Mouse (Mus musculus) hindbrain, embryonic 11.5 days (tissue): Measurements from ENCODE around the gene Tuba1c. TPM values are rescaled to one million over a fixed set of nuclear protein-coding genes. Genes with fewer than 3 reads are reported as not detected.
A peak's percentile ranks its signal among the peaks of the same experiment; 100 is the strongest.
"Not testable (repeated sequence)": the region's sequence is repeated elsewhere in the genome, so short reads cannot be mapped to it uniquely, and the experiment has no call there.

Source experiments
- ATAC-seq: fragments of 200-750 bp; cut with Nextera tagmentation; 2 replicates; pipeline ENCODE4 v1.8.0; 2017; ENCODE audit warnings: mild to moderate bottlenecking, moderate TSS enrichment, moderate library complexity; ENCODE audit not compliant: low FRiP score
- DNase-seq: peaks from one replicate; pipeline ENCODE4 v3.0.0-alpha.2; 2015; ENCODE audit warnings: low spot score
- H3K27ac ChIP-seq: fragments of 300-500 bp; sonication (generic); 2 replicates; pipeline ENCODE4 v1.5.1; 2014; ENCODE audit warnings: mild to moderate bottlenecking, low read depth, low read length
- H3K27me3 ChIP-seq: fragments of 300-500 bp; sonication (generic); 2 replicates; pipeline ENCODE4 v1.6.1; 2014; ENCODE audit warnings: mild to moderate bottlenecking, low read length, moderate library complexity, mixed read lengths; ENCODE audit not compliant: control insufficient read depth, insufficient read depth
- H3K36me3 ChIP-seq: fragments of 300-500 bp; sonication (generic); 2 replicates; pipeline ENCODE4 v1.6.1; 2014; ENCODE audit warnings: mild to moderate bottlenecking, low read length, moderate library complexity, mixed read lengths; ENCODE audit not compliant: control insufficient read depth, insufficient read depth
- H3K4me1 ChIP-seq: fragments of 300-500 bp; sonication (generic); replicated peaks from 2 replicates; pipeline ENCODE4 v1.6.1; 2014; ENCODE audit warnings: low read length, mixed read lengths; ENCODE audit not compliant: control insufficient read depth, insufficient read depth
- H3K4me2 ChIP-seq: fragments of 300-500 bp; sonication (generic); replicated peaks from 2 replicates; pipeline ENCODE4 v1.6.1; 2014; ENCODE audit warnings: mild to moderate bottlenecking, low read depth, low read length
- H3K4me3 ChIP-seq: fragments of 300-500 bp; sonication (generic); 2 replicates; pipeline ENCODE4 v1.5.1; 2014; ENCODE audit warnings: low read depth, low read length
- H3K9ac ChIP-seq: fragments of 300-500 bp; sonication (generic); 2 replicates; pipeline ENCODE4 v1.6.1; 2014; ENCODE audit warnings: low read depth, low read length
- H3K9me3 ChIP-seq: fragments of 300-500 bp; sonication (generic); 2 replicates; pipeline ENCODE4 v1.6.1; 2016; ENCODE audit warnings: low read length; ENCODE audit not compliant: control insufficient read depth
- WGBS: fragments of 180-500 bp; shearing (Covaris S2); extraction: QIAGEN DNeasy Blood & Tissue Kit; methylation state at CpG from one replicate; pipeline ENCODE4 v1.1.7; 2014; 5-methylcytosine and 5-hydroxymethylcytosine counted together
- polyA plus RNA-seq: library from polyadenylated mRNA; unstranded; fragments of >200 nt; fragmentation: Nextera tagmentation; extraction: Ambion mirVana; gene quantifications from 2 replicates; pipeline ENCODE4 v1.2.1, GENCODE M21; 2014

Tuba1c gene
- polyA plus RNA-seq, 1 experiment from 2014 or later, result 93.2 TPM

GRCm38 (mm10) chr15:99039306-99039705 lies 9.6 kb downstream of the Tuba1c start:
- Histone ChIP-seq H3K27me3 (no peaks in the 10 kb centered on the region), H3K4me2 (no peak overlapping the region), H3K9me3 (no peaks in the 10 kb centered on the region), H3K4me3 (no peak overlapping the region), H3K4me1 (no peaks in the 10 kb centered on the region), H3K27ac (no peak overlapping the region), H3K9ac (no peak overlapping the region), H3K36me3 (no peaks in the 10 kb centered on the region)
- DNase-seq (no peak), ATAC-seq (no peak)
- WGBS, result 80% methylated on average over 4 of the region's 4 CpGs

DNA sequence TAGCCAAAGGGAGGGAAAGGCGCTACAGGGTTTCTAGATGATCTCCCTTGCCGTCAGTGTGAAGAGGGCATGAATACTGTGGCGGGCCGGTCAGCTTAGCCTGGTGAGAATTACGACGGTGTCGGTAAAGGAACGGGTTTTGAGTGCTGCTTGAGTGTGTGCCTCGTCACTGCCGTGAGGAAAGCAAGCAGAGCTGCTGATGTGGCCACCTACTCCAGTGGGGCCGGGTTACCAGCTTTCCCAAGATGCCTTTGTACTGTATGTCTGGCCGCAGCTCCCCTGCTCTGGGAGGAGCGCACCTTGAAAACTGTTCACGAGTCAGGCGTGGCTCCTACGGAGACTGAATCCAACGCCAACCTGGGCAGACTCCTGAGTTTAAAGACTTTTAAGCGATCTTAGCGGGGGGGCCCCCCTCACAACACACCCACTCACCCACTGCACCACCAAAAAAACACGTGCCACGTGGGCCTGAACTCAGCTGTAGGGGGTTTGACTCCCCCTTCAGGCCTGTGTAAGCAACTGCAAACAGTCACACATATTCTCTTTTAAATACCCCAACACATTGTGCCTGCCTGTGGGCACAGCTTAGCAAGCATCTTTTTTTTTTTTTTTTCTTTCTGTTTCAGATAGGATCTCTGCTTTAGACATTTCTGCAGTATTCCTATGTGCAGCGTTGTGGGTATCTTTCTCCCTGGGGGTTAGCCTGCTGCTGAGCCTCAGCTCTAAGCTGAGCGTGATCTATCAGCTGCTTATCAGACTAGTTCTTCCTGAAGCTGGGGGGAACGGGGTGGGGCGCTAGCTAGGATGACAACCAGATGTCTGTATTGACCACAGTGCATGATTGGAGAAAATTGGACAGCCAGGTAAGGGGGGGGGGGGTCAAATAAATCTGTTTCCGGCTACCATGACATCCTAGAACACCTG lies 10.6 kb downstream of the Tuba1c start:
- 71% methylated on average over 26 of the region's 26 CpGs for WGBS
- Histone ChIP-seq H3K9ac (no peak overlapping the region), H3K9me3 (no peaks in the 10 kb centered on the region), H3K4me1 (no peaks in the 10 kb centered on the region), H3K27ac (no peak overlapping the region), H3K36me3 (no peaks in the 10 kb centered on the region), H3K4me3 (no peak overlapping the region), H3K4me2 (no peak overlapping the region), H3K27me3 (no peaks in the 10 kb centered on the region)
- no peak for DNase-seq
- no peak for ATAC-seq

GRCm38 (mm10) chr15:99040920-99041856 lies 11.5 kb downstream of the Tuba1c start:
- WGBS, result 59% methylated on average over 21 of the region's 21 CpGs
- H3K9ac ChIP-seq, result no peak overlapping the region

GRCm38 (mm10) chr15:99042334-99042733 lies 12.6 kb downstream of the Tuba1c start:
- no peaks in the 10 kb centered on the region for H3K27me3 ChIP-seq
- DNase-seq (no peak), ATAC-seq (no peak)
- no peak overlapping the region for H3K4me2 ChIP-seq
- H3K4me1 ChIP-seq, result no peaks in the 10 kb centered on the region
- WGBS, result 85% methylated on average over 5 of the region's 5 CpGs
- no peak overlapping the region for H3K4me3 ChIP-seq
- H3K9me3 ChIP-seq, result no peaks in the 10 kb centered on the region
- H3K36me3 ChIP-seq, result no peaks in the 10 kb centered on the region
- no peak overlapping the region for H3K27ac ChIP-seq
- no peak overlapping the region for H3K9ac ChIP-seq

More at GRCm38 (mm10) chr15:99040920-99041856, 11.5 kb downstream of the Tuba1c start:
- H3K4me3 ChIP-seq, result no peak overlapping the region
- H3K9me3 ChIP-seq, result no peaks in the 10 kb centered on the region
- H3K36me3 ChIP-seq, result no peaks in the 10 kb centered on the region
- H3K4me1 ChIP-seq, result no peaks in the 10 kb centered on the region
- H3K4me2 ChIP-seq, result no peak overlapping the region
- ATAC-seq, result no peak
- no peaks in the 10 kb centered on the region for H3K27me3 ChIP-seq
- no peak for DNase-seq
- no peak overlapping the region for H3K27ac ChIP-seq

- H3K27ac ChIP-seq, result no peak overlapping the region
- WGBS, result 71% methylated on average over 3 of the region's 3 CpGs
- no peak overlapping the region for H3K9ac ChIP-seq
- no peaks in the 10 kb centered on the region for H3K4me1 ChIP-seq
- H3K9me3 ChIP-seq, result no peaks in the 10 kb centered on the region
- DNase-seq (no peak), ATAC-seq (no peak)
- H3K4me2 ChIP-seq, result no peak overlapping the region
- H3K36me3 ChIP-seq, result no peaks in the 10 kb centered on the region
- no peak overlapping the region for H3K4me3 ChIP-seq
- H3K27me3 ChIP-seq, result no peaks in the 10 kb centered on the region
Observed at GRCm38 (mm10) chr15:99044854-99045253, 15.2 kb downstream of the Tuba1c start.

DNA sequence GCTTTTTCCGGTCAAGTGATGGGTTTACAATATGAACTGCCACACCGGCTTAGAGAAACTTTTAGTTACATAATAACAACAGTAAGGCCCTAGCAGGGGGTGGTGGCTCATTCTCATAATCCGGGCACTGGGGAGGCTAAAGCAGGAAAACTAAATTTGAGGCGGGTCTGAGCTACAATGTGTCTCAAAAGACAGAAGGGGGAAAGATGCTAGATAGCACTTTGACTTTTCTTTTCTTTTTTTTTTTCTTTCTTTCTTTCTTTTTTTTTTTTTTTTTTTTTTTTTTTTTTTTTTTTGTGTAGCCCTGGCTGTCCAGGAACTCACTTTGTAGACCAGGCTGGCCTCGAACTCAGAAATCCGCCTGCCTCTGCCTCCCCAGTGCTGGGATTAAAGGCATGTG lies 16.0 kb downstream of the Tuba1c start:
- H3K4me3 ChIP-seq, H3K4me2 ChIP-seq, H3K27me3 ChIP-seq, H3K9ac ChIP-seq, ATAC-seq, H3K4me1 ChIP-seq, H3K36me3 ChIP-seq, H3K27ac ChIP-seq, DNase-seq, H3K9me3 ChIP-seq: not testable (repeated sequence)
- 83% methylated on average over 6 of the region's 6 CpGs for WGBS

GRCm38 (mm10) chr15:99049473-99050253 lies 20.0 kb downstream of the Tuba1c start:
- peaks cover 6% of the 10 kb centered on the region; the same call in 1 of the 2 replicates for H3K4me1 ChIP-seq
- no peak overlapping the region for H3K27ac ChIP-seq
- no peak overlapping the region for H3K9ac ChIP-seq
- no peaks in the 10 kb centered on the region for H3K36me3 ChIP-seq
- H3K4me2 ChIP-seq, result no peak overlapping the region
- no peaks in the 10 kb centered on the region for H3K9me3 ChIP-seq
- WGBS, result 34% methylated on average over 13 of the region's 13 CpGs
- H3K27me3 ChIP-seq, result peaks cover 21% of the 10 kb centered on the region
- no peak for ATAC-seq
- no peak overlapping the region for H3K4me3 ChIP-seq
- peak; percentile 82 for DNase-seq

DNA sequence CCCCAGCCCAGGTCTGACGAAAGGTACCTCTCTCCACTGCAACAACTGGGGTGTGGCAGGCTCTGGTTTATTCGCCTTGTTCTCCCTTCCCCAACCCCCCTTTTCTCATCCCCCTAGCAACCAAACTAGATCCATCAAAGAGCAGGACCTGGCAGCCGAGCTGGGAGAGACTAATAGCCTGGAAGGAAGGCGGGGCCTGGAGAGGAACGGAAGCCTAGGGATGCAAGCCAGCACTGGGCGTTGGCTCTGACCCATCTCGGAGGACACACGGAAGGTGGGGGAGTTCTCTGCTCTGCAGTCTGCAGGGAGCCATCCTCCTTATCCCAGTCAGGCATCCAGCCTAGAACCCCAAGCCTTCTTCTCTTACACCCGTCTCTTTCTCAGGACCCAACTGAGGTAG lies 23.7 kb downstream of the Tuba1c start:
- no peaks in the 10 kb centered on the region for H3K36me3 ChIP-seq
- no peak overlapping the region for H3K9ac ChIP-seq
- no peak overlapping the region for H3K4me3 ChIP-seq
- H3K27ac ChIP-seq, result no peak overlapping the region
- no peaks in the 10 kb centered on the region for H3K9me3 ChIP-seq
- H3K4me2 ChIP-seq, result no peak overlapping the region
- peak; percentile 47 for DNase-seq
- 9% methylated on average over 9 of the region's 9 CpGs for WGBS
- peaks cover 59% of the 10 kb centered on the region for H3K27me3 ChIP-seq
- H3K4me1 ChIP-seq, result peaks cover 13% of the 10 kb centered on the region
- no peak for ATAC-seq
